Mouse (Mus musculus) CH12.LX (cell line): ENCODE results near the gene Itsn1. TPM values are rescaled to one million over a fixed set of nuclear protein-coding genes. Genes with fewer than 3 reads are reported as not detected.

Experiments used
- DNase-seq: peaks from one replicate; pipeline ENCODE4 v3.0.0-alpha.2; 2013; ENCODE audit errors: extremely low read depth
- H3K27ac ChIP-seq: 2 replicates; pipeline ENCODE4 v1.5.1; 2012; ENCODE audit warnings: low read depth, mild to moderate bottlenecking, control low read depth, moderate library complexity; ENCODE audit not compliant: insufficient read depth
- H3K27me3 ChIP-seq: replicated peaks from 2 replicates; pipeline ENCODE3; 2012; ENCODE audit warnings: inconsistent platforms
- H3K36me3 ChIP-seq, 2 experiments: replicated peaks in 1 of 2; 2 replicates each; pipeline versions ENCODE3 to v1.6.1; 2012; ENCODE audit warnings: inconsistent platforms in 1 of 2, low read length in 1 of 2, mild to moderate bottlenecking in 1 of 2, mixed read lengths in 1 of 2, moderate library complexity in 1 of 2; ENCODE audit not compliant: control insufficient read depth in 1 of 2, insufficient read depth in 1 of 2
- H3K4me1 ChIP-seq, 2 experiments: 2 replicates each; pipeline ENCODE4 v1.6.1; 2012; ENCODE audit warnings: inconsistent platforms in 1 of 2, moderate library complexity in 1 of 2; ENCODE audit not compliant: insufficient read depth in 2 of 2, control insufficient read depth in 1 of 2
- H3K4me2 ChIP-seq: 2 replicates; pipeline ENCODE4 v1.6.1; 2012; ENCODE audit warnings: low read depth, mild to moderate bottlenecking, control low read depth; ENCODE audit not compliant: poor library complexity, insufficient read depth, severe bottlenecking
- H3K4me3 ChIP-seq, 3 experiments: fragments of 150-350 bp in 1 of 3; sonication (generic) in 1 of 3; replicated peaks in 1 of 3; 2 replicates each; pipeline versions ENCODE3 to v1.5.1; 2011 to 2012; ENCODE audit warnings: low read depth in 2 of 3, low read length in 2 of 3, mild to moderate bottlenecking in 2 of 3, moderate library complexity in 2 of 3, control low read depth in 1 of 3, improper control_type of control experiment in 1 of 3, inconsistent platforms in 1 of 3, mixed read lengths in 1 of 3; ENCODE audit not compliant: poor library complexity in 1 of 3
- H3K79me2 ChIP-seq: replicated peaks from 2 replicates; pipeline ENCODE4 v1.6.1; 2012; ENCODE audit warnings: mild to moderate bottlenecking, moderate library complexity; ENCODE audit not compliant: control insufficient read depth, poor library complexity, insufficient read depth, severe bottlenecking; ENCODE audit errors: extremely low read depth
- H3K9ac ChIP-seq: 2 replicates; pipeline ENCODE4 v1.6.1; 2012; ENCODE audit warnings: low read depth, mild to moderate bottlenecking, control low read depth, moderate library complexity; ENCODE audit not compliant: insufficient read depth
- H3K9me3 ChIP-seq: replicated peaks from 2 replicates; pipeline ENCODE3; 2012; ENCODE audit warnings: low read length, inconsistent platforms, mixed read lengths
- CHD1 ChIP-seq: IDR thresholded peaks from 2 replicates; pipeline ENCODE4 v1.6.1; 2012; ENCODE audit warnings: low read depth, low read length, improper control_type of control experiment, inconsistent platforms
- CHD2 ChIP-seq: IDR thresholded peaks from 2 replicates; pipeline ENCODE4 v1.6.1; 2011; ENCODE audit warnings: low read length, improper control_type of control experiment
- CTCF ChIP-seq, 2 experiments: IDR thresholded peaks in 1 of 2; conservative IDR thresholded peaks in 1 of 2; 2 replicates each; pipeline ENCODE4 v1.5.1; 2011 to 2012; ENCODE audit warnings: low read depth in 2 of 2, low read length in 2 of 2, improper control_type of control experiment in 1 of 2, inconsistent platforms in 1 of 2, mild to moderate bottlenecking in 1 of 2, moderate library complexity in 1 of 2
- E2F4 ChIP-seq: IDR thresholded peaks from 2 replicates; pipeline ENCODE4 v1.6.1; 2011; ENCODE audit warnings: low read depth, low read length, improper control_type of control experiment; ENCODE audit not compliant: insufficient replicate concordance
- EP300 ChIP-seq: IDR thresholded peaks from 2 replicates; pipeline ENCODE4 v1.6.1; 2011; ENCODE audit warnings: low read length, improper control_type of control experiment
- ETS1 ChIP-seq: conservative IDR thresholded peaks from 2 replicates; pipeline ENCODE4 v1.6.1; 2012; ENCODE audit warnings: low read depth, mild to moderate bottlenecking, inconsistent platforms, low read length, improper control_type of control experiment, moderate library complexity
- GABPA ChIP-seq: IDR thresholded peaks from 2 replicates; pipeline ENCODE4 v1.6.1; 2012; ENCODE audit warnings: low read depth, low read length, improper control_type of control experiment, inconsistent platforms; ENCODE audit not compliant: insufficient replicate concordance
- HCFC1 ChIP-seq: IDR thresholded peaks from 2 replicates; pipeline ENCODE4 v1.6.1; 2012; ENCODE audit warnings: low read depth, mild to moderate bottlenecking, inconsistent platforms, low read length, improper control_type of control experiment
- KAT2A ChIP-seq: IDR thresholded peaks from 2 replicates; pipeline ENCODE4 v1.6.1; 2012; ENCODE audit warnings: low read length, improper control_type of control experiment, inconsistent platforms; ENCODE audit not compliant: insufficient replicate concordance
- MAFK ChIP-seq: IDR thresholded peaks from 2 replicates; pipeline ENCODE4 v1.6.1; 2011; ENCODE audit warnings: low read length, improper control_type of control experiment; ENCODE audit not compliant: insufficient replicate concordance
- MAX ChIP-seq: IDR thresholded peaks from 2 replicates; pipeline ENCODE4 v1.6.1; 2011; ENCODE audit warnings: low read length, improper control_type of control experiment
- MAZ ChIP-seq: IDR thresholded peaks from 2 replicates; pipeline ENCODE4 v1.6.1; 2012; ENCODE audit warnings: low read depth, mild to moderate bottlenecking, inconsistent platforms, low read length, improper control_type of control experiment, moderate library complexity
- MEF2A ChIP-seq: IDR thresholded peaks from 2 replicates; pipeline ENCODE4 v1.6.1; 2014; ENCODE audit warnings: low read depth, mild to moderate bottlenecking, inconsistent platforms, low read length, improper control_type of control experiment, borderline replicate concordance
- MXI1 ChIP-seq: IDR thresholded peaks from 2 replicates; pipeline ENCODE4 v1.6.1; 2011; ENCODE audit warnings: mild to moderate bottlenecking, low read depth, low read length, improper control_type of control experiment
- MYC ChIP-seq: IDR thresholded peaks from 2 replicates; pipeline ENCODE4 v1.6.1; 2011; ENCODE audit warnings: low read depth, mild to moderate bottlenecking, improper control_type of control experiment, low read length
- NELFE ChIP-seq: IDR thresholded peaks from 2 replicates; pipeline ENCODE4 v1.6.1; 2011; ENCODE audit warnings: low read depth, low read length, improper control_type of control experiment
- NRF1 ChIP-seq: IDR thresholded peaks from 2 replicates; pipeline ENCODE4 v1.6.1; 2014; ENCODE audit warnings: low read depth, mild to moderate bottlenecking, inconsistent platforms, low read length, improper control_type of control experiment, moderate library complexity
- PAX5 ChIP-seq: IDR thresholded peaks from 2 replicates; pipeline ENCODE4 v1.6.1; 2012; ENCODE audit warnings: low read length, inconsistent platforms, mixed read lengths
- POLR2A ChIP-seq: IDR thresholded peaks from 2 replicates; pipeline ENCODE4 v1.6.1; 2011; ENCODE audit warnings: low read depth, mild to moderate bottlenecking, improper control_type of control experiment, low read length
- POLR2AphosphoS2 ChIP-seq: IDR thresholded peaks from 2 replicates; pipeline ENCODE4 v1.6.1; 2011; ENCODE audit warnings: low read depth, low read length, improper control_type of control experiment
- SIN3A ChIP-seq: IDR thresholded peaks from 2 replicates; pipeline ENCODE4 v1.6.1; 2012; ENCODE audit warnings: low read length, improper control_type of control experiment, inconsistent platforms
- SMC3 ChIP-seq: IDR thresholded peaks from 2 replicates; pipeline ENCODE4 v1.6.1; 2011; ENCODE audit warnings: low read depth, low read length, improper control_type of control experiment
- TBP ChIP-seq: conservative IDR thresholded peaks from 2 replicates; pipeline ENCODE4 v1.6.1; 2011; ENCODE audit warnings: low read depth, low read length, improper control_type of control experiment
- UBTF ChIP-seq: IDR thresholded peaks from 2 replicates; pipeline ENCODE4 v1.6.1; 2012; ENCODE audit warnings: low read depth, mild to moderate bottlenecking, inconsistent platforms, low read length, improper control_type of control experiment, moderate library complexity
- USF1 ChIP-seq: IDR thresholded peaks from 2 replicates; pipeline ENCODE4 v1.6.1; 2014; ENCODE audit warnings: low read depth, mild to moderate bottlenecking, inconsistent platforms, low read length, improper control_type of control experiment
- USF2 ChIP-seq: conservative IDR thresholded peaks from 2 replicates; pipeline ENCODE4 v1.6.1; 2011; ENCODE audit warnings: low read depth, low read length, improper control_type of control experiment
- ZC3H11A ChIP-seq: IDR thresholded peaks from 2 replicates; pipeline ENCODE4 v1.6.1; 2012; ENCODE audit warnings: low read depth, mild to moderate bottlenecking, inconsistent platforms, low read length, improper control_type of control experiment
- ZKSCAN1 ChIP-seq: IDR thresholded peaks from 2 replicates; pipeline ENCODE4 v1.6.1; 2012; ENCODE audit warnings: low read depth, inconsistent platforms, low read length, improper control_type of control experiment, borderline replicate concordance
- ZMIZ1 ChIP-seq: IDR thresholded peaks from 2 replicates; pipeline ENCODE4 v1.6.1; 2012; ENCODE audit warnings: low read depth, mild to moderate bottlenecking, inconsistent platforms, low read length, improper control_type of control experiment
- dilution Hi-C: fragments of 300-500 bp; cut with MboI; formaldehyde crosslinking; loops from 2 replicates; pipeline ENCODE4 v1.14.3; 2020; ENCODE audit warnings: low sequenced_read_pairs; ENCODE audit not compliant: extremely low pct_unique_long_range_greater_than_20kb, extremely low pct_ligation_motif_present
- in situ Hi-C: fragments of 300-500 bp; cut with MboI; formaldehyde crosslinking; loops from 3 replicates; pipeline ENCODE4 v1.14.3; 2019; ENCODE audit warnings: low sequenced_read_pairs, low pct_ligation_motif_present, low pct_unique_long_range_greater_than_20kb, mixed read lengths
- polyA plus RNA-seq: library from polyadenylated mRNA; unstranded; fragments of >175 nt; gene quantifications from 2 replicates; pipeline ENCODE4 v1.2.1, GENCODE M21; 2012; ENCODE audit warnings: low read depth; ENCODE audit not compliant: insufficient read length
- total RNA-seq, 2 experiments: library from RNA; depleted of rRNA; stranded (reverse); fragments of 300-350 nt in 1 of 2; fragments of >200 nt in 1 of 2; gene quantifications; 2 replicates each; pipeline ENCODE4 v1.2.3; 2012 to 2014

Gene Itsn1
- total and polyA plus RNA-seq, 3 experiments: 32.5 to 54.5 (median 46.3) TPM

GRCm38 (mm10) chr16:91860471-91861125 lies 131.5 kb downstream of the Itsn1 start:
- Histone ChIP-seq H3K4me1 (peaks cover 2 to 48% of the 10 kb centered on the region in 2 experiments; a peak in 3 of 4 replicates), H3K27ac (no peak overlapping the region), H3K9me3 (no peaks in the 10 kb centered on the region), H3K4me2 (no peak overlapping the region), H3K79me2 (no peaks in the 10 kb centered on the region), H3K4me3 (no peak overlapping the region), H3K27me3 (no peaks in the 10 kb centered on the region), H3K9ac (no peak overlapping the region), H3K36me3 (peaks cover 34 to 55% of the 10 kb centered on the region in 2 experiments)
- in situ Hi-C loops: no loop called here
- dilution Hi-C loops: no loop called here
- DNase-seq: no peak
- TF ChIP-seq MAZ (no peak), HCFC1 (no peak), POLR2AphosphoS2 (no peak), E2F4 (no peak), ETS1 (no peak), NRF1 (no peak), USF2 (no peak), CHD1 (no peak), KAT2A (no peak), USF1 (no peak), SMC3 (no peak), NELFE (no peak), TBP (no peak), CTCF (conservative IDR thresholded peaks at IDR 0.05 in 1 of 2, IDR thresholded peaks at IDR 0.05 in 1 of 2; ENCODE audit: low read depth in 2 of 2, low read length in 2 of 2) (no peak), CHD2 (no peak), EP300 (no peak), ZC3H11A (no peak), MEF2A (no peak), PAX5 (no peak), MYC (no peak)

- H3K79me2 ChIP-seq: no peaks in the 10 kb centered on the region
- no peak overlapping the region for H3K9ac ChIP-seq
- dilution Hi-C loops (no loop called here), in situ Hi-C loops (no loop called here)
- no peak overlapping the region for H3K4me3 ChIP-seq
- H3K27me3 ChIP-seq: no peaks in the 10 kb centered on the region
- no peak for DNase-seq
- no peak for TF ChIP-seq ETS1
- TF ChIP-seq POLR2AphosphoS2: no peak
- no peak for TF ChIP-seq MAFK
- TF ChIP-seq MXI1: no peak
- TF ChIP-seq MEF2A: no peak
- no peak for TF ChIP-seq KAT2A
- no peak for TF ChIP-seq USF2
- TF ChIP-seq SMC3: no peak
- no peak for TF ChIP-seq GABPA
- TF ChIP-seq CHD1: no peak
- no peak for TF ChIP-seq MYC
- no peak for TF ChIP-seq HCFC1
- TF ChIP-seq ZKSCAN1: no peak
- no peak for TF ChIP-seq SIN3A
- TF ChIP-seq MAX: no peak
- no peak for TF ChIP-seq ZMIZ1
- TF ChIP-seq POLR2A: no peak
- no peak for TF ChIP-seq NELFE
- TF ChIP-seq UBTF: no peak
- TF ChIP-seq USF1: no peak
- peaks cover 36 to 56% of the 10 kb centered on the region in 2 experiments for H3K36me3 ChIP-seq
- H3K4me1 ChIP-seq: peaks cover 8 to 50% of the 10 kb centered on the region in 2 experiments
- no peak overlapping the region for H3K4me2 ChIP-seq
- no peak overlapping the region for H3K27ac ChIP-seq
- no peaks in the 10 kb centered on the region for H3K9me3 ChIP-seq
Measured at GRCm38 (mm10) chr16:91861784-91862371, 132.8 kb downstream of the Itsn1 start.
